Comparison of ENCODE assay signal across 7 mouse cellular contexts in genomic region chr9:107567702-107568319, GRCm38 (mm10). TPM values are rescaled to one million over a fixed set of nuclear protein-coding genes. Genes with fewer than 3 reads are reported as not detected.
DNase-seq lines count a peak whose midpoint lies in the region; ATAC-seq and TF ChIP-seq lines count a peak whose summit lies in the region.

Hyal2 (plus strand) TSS chr9:107567945.

- no peak for TF ChIP-seq POLR2A in bone marrow, adult 2 months (IDR thresholded peaks at IDR 0.05; ENCODE audit: borderline replicate concordance, control insufficient read depth, low read depth, low read length)

- no peak for TF ChIP-seq CTCF in bone marrow, adult 2 months (IDR thresholded peaks at IDR 0.05; ENCODE audit: control insufficient read depth, insufficient read depth, low read length)
- TF ChIP-seq CTCF in intestine, postnatal 0 days (IDR thresholded peaks at IDR 0.05; ENCODE audit: low read depth) = no peak

- ATAC-seq in activated CD4-positive, CD25-positive, alpha-beta regulatory T cell, adult 4 months = no peak
- ATAC-seq in intestine, postnatal 0 days = no peak
- ATAC-seq in neural tube, embryonic 12.5 days (ENCODE audit: low FRiP score, low read depth) = no peak

- H3K36me3 ChIP-seq in intestine, postnatal 0 days (ENCODE audit: control insufficient read depth, insufficient read depth) = peaks cover 17% of the 10 kb centered on the region; the same call in 1 of the 2 replicates
- H3K36me3 ChIP-seq in neural tube, embryonic 12.5 days = peaks cover 37% of the 10 kb centered on the region

- peak within 1 kb of the TSS; percentile 9; the same call in 1 of the 2 replicates for H3K27ac ChIP-seq in bone marrow, adult 2 months (ENCODE audit: control insufficient read depth, insufficient read depth, low read depth, low read length, poor library complexity)
- H3K27ac ChIP-seq in intestine, postnatal 0 days (ENCODE audit: low read depth, low read length) = peak within 1 kb of the TSS; percentile 84
- H3K27ac ChIP-seq in neural tube, embryonic 12.5 days = peak within 1 kb of the TSS; percentile 51

- peak within 1 kb of the TSS; percentile 74 for H3K4me3 ChIP-seq in bone marrow, adult 2 months (replicated peaks; ENCODE audit: control insufficient read depth, low read depth, low read length)
- H3K4me3 ChIP-seq in intestine, postnatal 0 days (ENCODE audit: low read depth, low read length) = peak within 1 kb of the TSS; percentile 72
- peak within 1 kb of the TSS; percentile 60 for H3K4me3 ChIP-seq in neural tube, embryonic 12.5 days

- DNase-seq in gonadal fat pad, adult 2 months (ENCODE audit: low read depth) = no peak
- DNase-seq in liver = peak; percentile 62
- DNase-seq in spleen, adult 12 weeks (ENCODE audit: low spot score) = no peak

- H3K27me3 ChIP-seq in intestine, postnatal 0 days (replicated peaks; ENCODE audit: control insufficient read depth, insufficient read depth, low read length) = no peaks in the 10 kb centered on the region
- H3K27me3 ChIP-seq in neural tube, embryonic 12.5 days (replicated peaks) = no peaks in the 10 kb centered on the region

- H3K4me1 ChIP-seq in bone marrow, adult 2 months (ENCODE audit: control insufficient read depth, insufficient read depth, low read length) = no peaks in the 10 kb centered on the region; the same call in 1 of the 2 replicates
- H3K4me1 ChIP-seq in intestine, postnatal 0 days (replicated peaks; ENCODE audit: control insufficient read depth, insufficient read depth, low read length) = peaks cover 20% of the 10 kb centered on the region
- H3K4me1 ChIP-seq in neural tube, embryonic 12.5 days = peaks cover 57% of the 10 kb centered on the region

- WGBS in bone marrow, adult 2 months = 64% methylated on average over 18 of the region's 18 CpGs
- WGBS in intestine, postnatal 0 days = 16% methylated on average over 18 of the region's 18 CpGs
- 6% methylated on average over 18 of the region's 18 CpGs for WGBS in neural tube, embryonic 12.5 days

- H3K9ac ChIP-seq in intestine, postnatal 0 days (ENCODE audit: low read depth, low read length) = peak within 1 kb of the TSS; percentile 72
- H3K9ac ChIP-seq in neural tube, embryonic 12.5 days = peak within 1 kb of the TSS; percentile 72

- no peaks in the 10 kb centered on the region for H3K9me3 ChIP-seq in intestine, postnatal 0 days (ENCODE audit: control insufficient read depth)
- no peaks in the 10 kb centered on the region for H3K9me3 ChIP-seq in neural tube, embryonic 12.5 days

- peak within 1 kb of the TSS; percentile 81 for H3K4me2 ChIP-seq in intestine, postnatal 0 days (replicated peaks; ENCODE audit: low read depth)
- H3K4me2 ChIP-seq in neural tube, embryonic 12.5 days (replicated peaks) = peak within 1 kb of the TSS; percentile 90

RNA-seq across cellular contexts. Expression of gene Hyal2, which starts in this region (rescaled TPM):
- 10 to 100 TPM; 10.2 to 12.8 TPM for polyA plus RNA-seq in activated CD4-positive, CD25-positive, alpha-beta regulatory T cell, adult 4 months (2017; shearing (Covaris generic))
- polyA plus RNA-seq in bone marrow, adult 2 months (2011; ENCODE audit: insufficient read depth, insufficient read length, low replicate concordance, missing spikeins) = 6.8 and 7.2 TPM in 2 replicates
- 68.6 and 82.6 TPM in 2 replicates for polyA plus RNA-seq in gonadal fat pad, adult 2 months (2012; rRNA removed)
- polyA plus RNA-seq in intestine, postnatal 0 days (2015; fragmentation: Nextera tagmentation; extraction: Ambion mirVana) = 47.5 and 52.8 TPM in 2 replicates
- 93.6 and 97.0 TPM in 2 replicates for polyA plus RNA-seq in neural tube, embryonic 12.5 days (2016; fragmentation: Nextera tagmentation; extraction: Ambion mirVana)

Comparison
In these comparisons a context has a peak if more than half of its experiments do, and no peak if none do; other contexts are left out.
1. H3K27ac ChIP-seq: peak in every context shown above with its lines; median percentile 84 in intestine, postnatal 0 days; 51 in neural tube, embryonic 12.5 days; 9 in bone marrow, adult 2 months.